Mouse (Mus musculus) spleen, postnatal 0 days (tissue): ENCODE data around the gene Cd5. TPM values are rescaled to one million over a fixed set of nuclear protein-coding genes. Genes with fewer than 3 reads are reported as not detected.

Source experiments
- polyA plus RNA-seq: library from polyadenylated mRNA; unstranded; fragments of >200 nt; fragmentation: Nextera tagmentation; extraction: Ambion mirVana; gene quantifications from 2 replicates; pipeline ENCODE4 v1.2.1, GENCODE M21; 2015

Cd5 gene
- polyA plus RNA-seq, result 0.32 and 0.67 TPM in 2 replicates

GRCm38 (mm10) chr19:10738811-10739210, at the start of gene Cd5:
Gene Cd5, minus strand, starts transcription at chr19:10739002.

GRCm38 (mm10) chr19:10688537-10689352, 50.1 kb downstream of the Cd5 start, which contains the start of gene Vps37c:
Gene Vps37c, plus strand, starts transcription at chr19:10688735.

GRCm38 (mm10) chr19:10677915-10678771, 60.7 kb downstream of the Cd5 start, which contains the start of gene Pga5:
Gene Pga5, minus strand, starts transcription at chr19:10678071.

Other genes with a start within 250 kb of the Cd5 start
- 17.7 and 22.0 TPM in 2 replicates for gene Cpsf7, start 213.7 kb downstream of the Cd5 start, polyA plus RNA-seq
- 36.7 and 44.0 TPM in 2 replicates for gene Sdhaf2, start 212.9 kb downstream of the Cd5 start, polyA plus RNA-seq
- 23.3 and 25.9 TPM in 2 replicates for gene Tmem216, start 182.8 kb downstream of the Cd5 start, polyA plus RNA-seq
- gene Cyb561a3, start 161.8 kb downstream of the Cd5 start, polyA plus RNA-seq, result 17.8 and 25.7 TPM in 2 replicates
- 20.1 and 22.3 TPM in 2 replicates for gene Tmem138, start 161.6 kb downstream of the Cd5 start, polyA plus RNA-seq
- gene Ddb1, start 133.7 kb downstream of the Cd5 start, polyA plus RNA-seq, result 127 and 136 TPM in 2 replicates
- 4.8 and 5.8 TPM in 2 replicates for gene Tkfc, start 133.3 kb downstream of the Cd5 start, polyA plus RNA-seq
- 0.35 and 1.0 TPM in 2 replicates for gene Vwce, start 104.8 kb downstream of the Cd5 start, polyA plus RNA-seq
- 0.45 and 1.4 TPM in 2 replicates for gene Pga5, start 60.9 kb downstream of the Cd5 start, polyA plus RNA-seq
- gene Vps37c, start 50.3 kb downstream of the Cd5 start, polyA plus RNA-seq, result 14.7 and 15.2 TPM in 2 replicates
- gene Cd6, start 91.1 kb upstream of the Cd5 start, polyA plus RNA-seq, result 0.29 and 0.40 TPM in 2 replicates
- gene Slc15a3, start 100.7 kb upstream of the Cd5 start, polyA plus RNA-seq, result 4.9 and 6.8 TPM in 2 replicates
- 6.8 and 8.2 TPM in 2 replicates for gene Tmem132a, start 130.9 kb upstream of the Cd5 start, polyA plus RNA-seq
- 26.2 and 34.8 TPM in 2 replicates for gene Tmem109, start 143.0 kb upstream of the Cd5 start, polyA plus RNA-seq
- gene Prpf19, start 156.2 kb upstream of the Cd5 start, polyA plus RNA-seq, result 27.0 and 27.9 TPM in 2 replicates
- not detected in 2 replicates for gene Zp1, start 181.6 kb upstream of the Cd5 start, polyA plus RNA-seq
- 0.05 TPM in 1 of 2 replicates, not detected in the other for gene Ptgdr2, start 198.2 kb upstream of the Cd5 start, polyA plus RNA-seq
- gene Ccdc86, start 210.3 kb upstream of the Cd5 start, polyA plus RNA-seq, result 17.8 and 18.3 TPM in 2 replicates
- not detected in 2 replicates for gene Ms4a10, start 235.7 kb upstream of the Cd5 start, polyA plus RNA-seq